Mouse (Mus musculus): ENCODE data around the gene Ubac2.

Gene Ubac2

DNA sequence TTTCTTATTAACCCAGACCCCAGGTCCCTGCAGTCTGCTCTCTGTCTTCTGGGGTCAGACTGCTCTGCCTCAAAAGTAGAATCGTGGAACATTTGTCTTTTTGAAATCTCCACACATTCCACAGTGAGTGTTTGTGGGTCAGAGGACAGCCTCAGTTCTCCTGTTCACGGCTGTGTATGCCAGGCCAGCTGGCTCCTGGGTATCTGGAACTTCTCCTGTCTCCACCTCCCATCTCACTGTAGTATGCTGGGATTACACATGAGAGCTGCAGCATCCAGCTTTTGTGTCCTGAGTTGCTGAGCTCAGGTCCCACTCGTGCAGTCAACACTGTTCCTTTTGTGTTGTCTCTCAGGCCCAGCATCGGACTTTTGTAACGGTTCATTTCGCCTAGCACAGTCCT is 46.5 kb downstream of the Ubac2 start:
- DNase-seq (ENCODE audit: low read depth, low spot score), result no peak

DNA sequence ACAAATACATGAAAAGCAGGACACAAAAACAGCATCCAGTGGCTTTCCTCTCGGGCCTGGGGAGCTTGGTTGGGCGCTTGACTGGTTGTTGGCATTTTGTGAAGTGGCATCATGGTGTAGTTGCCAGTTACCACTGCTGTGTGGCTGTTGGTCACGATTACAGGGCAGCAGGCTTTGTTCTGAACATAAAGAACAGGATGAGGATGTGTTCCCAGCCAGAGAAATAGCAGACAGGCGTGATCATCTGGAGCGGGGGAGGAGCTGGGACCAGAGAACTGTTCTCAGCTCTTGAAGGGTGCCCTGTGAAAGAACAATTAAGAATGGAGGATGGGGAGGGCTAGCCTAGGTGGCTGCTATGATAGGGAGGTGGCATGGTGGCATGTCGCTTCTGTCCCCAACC is 48.5 kb downstream of the Ubac2 start:
- no peak for DNase-seq (ENCODE audit: low read depth, low spot score)

DNA sequence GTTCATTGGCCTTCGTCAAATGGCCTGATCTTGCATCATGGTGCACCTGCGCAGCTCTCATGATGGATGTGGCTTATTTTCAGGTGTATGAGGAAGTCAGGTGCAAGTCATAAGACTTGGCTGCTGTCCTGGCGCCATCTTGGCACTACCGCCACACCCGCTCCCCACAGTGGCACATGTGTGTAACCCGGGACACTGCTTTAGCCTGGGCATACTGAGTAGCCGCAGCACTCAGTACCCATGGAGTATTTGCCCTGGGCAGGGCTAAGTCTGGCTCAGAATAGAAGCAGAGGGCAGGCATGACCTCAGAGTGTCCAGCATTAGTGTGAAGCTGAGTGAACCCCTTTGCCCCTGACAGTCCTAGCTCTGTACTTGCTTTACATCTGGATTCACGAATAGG is 49.0 kb downstream of the Ubac2 start:
- DNase-seq (ENCODE audit: low read depth, low spot score), result no peak

DNA sequence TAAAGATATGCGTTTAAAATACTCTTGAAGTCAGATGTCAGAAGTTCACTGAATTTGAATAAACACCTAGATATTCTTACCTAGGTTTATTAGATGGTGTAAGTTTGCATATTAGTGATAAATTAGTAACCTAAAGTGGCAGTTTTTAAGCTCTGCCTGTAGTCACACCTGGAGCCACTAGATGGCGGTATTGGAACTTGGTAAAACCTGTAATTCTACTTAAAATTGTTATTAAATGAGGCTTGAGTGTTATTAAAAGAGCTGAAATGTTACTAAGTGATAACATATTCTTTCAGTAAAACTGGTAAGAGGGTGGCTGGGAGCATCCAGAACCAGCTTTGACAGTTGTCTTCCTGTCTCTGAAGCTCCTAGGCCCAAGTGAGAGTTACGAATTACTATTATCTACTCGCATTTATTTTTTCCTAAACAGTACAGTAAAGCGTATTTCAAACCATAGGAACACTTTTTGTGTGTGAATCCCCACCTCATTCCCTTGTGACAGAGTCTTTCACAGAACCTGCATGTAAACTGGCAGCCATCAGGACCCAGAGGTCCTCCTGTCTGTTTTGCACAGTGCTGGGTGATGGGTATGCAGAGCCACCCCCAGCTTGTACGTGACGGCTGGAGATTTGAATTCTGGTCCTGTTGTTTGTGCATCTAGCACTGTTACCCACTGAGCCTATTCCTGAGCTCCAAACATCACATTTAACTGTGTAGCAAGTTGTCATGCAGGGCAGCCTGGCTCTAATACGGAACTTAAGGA is 50.1 kb downstream of the Ubac2 start:
- peak; percentile 82 for DNase-seq (ENCODE audit: low read depth, low spot score)

DNA sequence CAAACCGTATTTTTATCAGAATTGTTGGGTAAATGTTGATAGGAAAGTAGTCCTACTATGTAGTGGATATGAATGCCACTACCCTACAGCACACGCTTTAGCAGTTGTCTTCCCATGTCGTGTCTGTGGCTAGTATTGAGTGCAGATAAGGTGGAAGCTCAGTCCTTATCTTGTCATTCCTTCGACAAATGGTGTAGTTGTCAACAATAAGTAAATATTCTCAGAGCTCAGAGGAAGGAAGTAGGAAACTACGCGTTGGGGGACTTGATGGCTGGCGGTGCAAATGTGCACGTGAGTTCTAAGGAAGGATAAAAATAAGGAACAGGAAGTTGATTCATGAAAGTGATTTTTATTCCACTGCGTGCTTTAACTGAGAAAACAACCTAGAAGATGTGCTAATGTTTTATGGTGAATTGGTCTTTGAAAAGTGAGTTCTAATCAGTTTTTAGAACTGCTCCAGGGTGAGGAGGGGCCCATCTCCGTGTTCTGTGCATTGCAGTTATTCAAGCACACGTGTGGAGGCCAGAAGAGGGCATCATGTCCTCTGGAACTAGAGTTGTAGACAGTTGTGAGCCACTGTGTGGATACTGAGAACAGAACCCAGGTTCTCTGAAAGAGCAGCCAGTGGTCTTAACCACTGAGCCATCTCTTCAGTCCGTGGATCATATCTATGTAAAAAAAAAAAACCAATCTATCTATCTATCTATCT is 51.0 kb downstream of the Ubac2 start:
- DNase-seq (ENCODE audit: low read depth, low spot score), result no peak

DNA sequence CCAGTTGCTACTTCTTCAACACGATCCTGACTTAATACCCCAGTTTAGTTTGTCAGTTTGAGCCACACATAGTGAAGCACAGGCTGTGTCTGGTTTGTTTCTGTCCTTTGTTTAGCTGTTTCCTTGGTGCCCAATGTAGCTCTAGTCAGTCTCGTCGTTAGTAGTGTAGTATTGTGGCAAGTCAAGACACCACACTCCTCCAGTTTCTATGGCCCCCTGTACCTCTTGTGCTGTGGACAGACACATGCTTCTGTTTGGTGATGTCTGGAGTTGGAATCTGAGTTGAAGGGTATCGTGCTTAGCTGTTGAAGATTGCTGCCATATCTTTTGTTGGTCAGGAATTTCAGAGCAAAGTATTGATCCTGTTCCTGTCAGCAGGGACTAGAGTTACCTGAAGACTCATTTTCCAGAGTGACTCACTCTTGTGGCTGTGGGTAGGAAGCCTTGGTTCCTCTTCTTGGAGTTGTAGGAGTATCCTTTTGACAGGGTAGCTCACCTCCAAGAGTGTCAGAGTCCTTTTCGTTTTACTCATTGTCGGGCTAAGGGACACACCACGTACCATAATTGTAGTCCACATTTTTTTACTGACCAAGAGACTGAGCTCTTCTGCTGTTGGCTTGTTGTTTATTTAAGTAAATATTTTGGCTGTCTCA is 52.4 kb downstream of the Ubac2 start:
- no peak for DNase-seq (ENCODE audit: low read depth, low spot score)

DNA sequence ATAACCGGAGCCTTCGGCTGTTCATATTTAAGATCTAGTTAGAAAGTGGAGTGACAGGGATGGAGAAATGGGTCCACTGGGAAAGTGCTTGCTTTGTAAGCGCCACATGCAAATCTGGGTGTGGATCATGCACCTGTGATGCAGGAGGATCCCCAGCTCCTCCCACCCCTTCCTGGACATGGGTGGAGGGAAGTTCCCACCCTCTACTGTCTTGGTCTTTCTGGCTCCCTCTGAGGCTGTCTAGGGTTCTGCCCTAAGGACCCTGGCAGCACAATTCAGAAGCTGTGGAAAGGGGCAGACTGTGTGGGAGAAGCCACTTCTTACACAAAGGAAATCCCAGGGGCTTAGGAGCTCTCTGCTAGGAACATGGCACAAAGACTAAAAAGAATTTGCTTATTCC is 53.2 kb downstream of the Ubac2 start:
- DNase-seq (ENCODE audit: low read depth, low spot score), result no peak

DNA sequence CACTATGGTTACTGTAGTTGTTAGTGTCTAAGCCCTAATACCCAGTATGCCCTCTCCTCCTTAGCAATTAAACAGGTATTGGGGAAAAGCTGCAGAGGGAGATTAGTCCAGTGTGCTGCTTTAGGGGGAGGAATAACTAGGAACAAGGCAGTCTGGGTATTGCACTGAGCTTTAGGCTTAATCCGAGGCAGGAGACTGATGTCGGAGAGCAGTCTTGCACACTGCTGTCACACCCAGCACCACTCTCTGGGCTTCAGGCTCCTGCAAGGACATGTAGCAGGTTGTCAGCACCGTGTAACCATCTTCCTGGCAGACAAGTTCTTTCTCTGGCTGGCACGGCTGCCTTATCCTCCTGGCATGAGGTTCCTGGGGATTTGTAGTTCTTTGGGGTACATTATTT is 53.8 kb downstream of the Ubac2 start:
- DNase-seq (ENCODE audit: low read depth, low spot score), result no peak

DNA sequence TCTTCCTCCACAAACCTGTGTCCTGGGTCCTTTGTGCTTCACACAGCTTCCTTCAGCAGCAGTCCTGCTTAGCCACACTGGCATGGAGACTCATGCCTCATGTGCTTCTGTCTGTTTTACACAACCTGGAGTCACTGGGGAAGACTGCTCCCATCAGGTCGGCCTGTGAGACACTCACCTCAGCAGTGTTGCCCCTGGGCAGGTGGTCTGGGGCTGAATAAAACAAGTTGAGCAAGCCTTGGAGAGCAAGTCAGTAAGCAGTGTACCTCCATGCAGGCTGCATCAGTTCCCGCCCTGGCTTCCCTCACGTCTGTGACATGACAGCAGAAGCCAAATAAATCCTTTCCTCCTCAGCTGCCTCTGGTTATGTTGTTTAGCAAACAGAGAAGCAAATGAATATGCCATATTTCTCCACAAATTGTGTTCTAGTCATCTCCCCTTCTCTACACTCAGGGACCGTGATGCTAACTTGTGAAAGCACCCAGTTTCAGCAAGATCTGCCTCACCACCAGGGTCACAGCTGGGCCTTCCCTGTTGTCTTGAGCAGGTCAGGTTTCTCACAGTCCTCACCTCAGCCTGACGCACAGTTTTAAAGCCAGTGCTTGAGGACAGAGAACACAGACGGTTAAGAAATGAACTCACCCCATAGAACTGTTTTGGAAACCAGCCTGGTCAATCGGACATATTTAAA is 55.6 kb downstream of the Ubac2 start:
- no peak for DNase-seq (ENCODE audit: low read depth, low spot score)

DNA sequence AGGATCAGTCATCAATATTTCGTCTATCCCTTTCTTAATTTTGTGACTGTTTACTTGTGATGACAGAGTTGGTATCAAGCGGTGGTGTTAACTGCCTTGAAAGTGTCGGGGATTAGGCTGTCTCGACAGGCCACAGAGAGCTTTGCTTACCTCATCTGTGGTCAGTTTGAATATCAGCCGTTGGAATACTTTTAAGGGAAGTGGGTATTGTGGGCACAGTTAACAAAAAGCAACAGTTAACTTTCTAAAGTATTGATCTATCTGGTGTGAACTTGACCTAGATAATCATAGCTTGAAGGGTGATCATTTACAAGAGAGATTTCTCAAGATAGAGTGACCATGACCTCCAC is 56.2 kb downstream of the Ubac2 start:
- no peak for DNase-seq (ENCODE audit: low read depth, low spot score)

DNA sequence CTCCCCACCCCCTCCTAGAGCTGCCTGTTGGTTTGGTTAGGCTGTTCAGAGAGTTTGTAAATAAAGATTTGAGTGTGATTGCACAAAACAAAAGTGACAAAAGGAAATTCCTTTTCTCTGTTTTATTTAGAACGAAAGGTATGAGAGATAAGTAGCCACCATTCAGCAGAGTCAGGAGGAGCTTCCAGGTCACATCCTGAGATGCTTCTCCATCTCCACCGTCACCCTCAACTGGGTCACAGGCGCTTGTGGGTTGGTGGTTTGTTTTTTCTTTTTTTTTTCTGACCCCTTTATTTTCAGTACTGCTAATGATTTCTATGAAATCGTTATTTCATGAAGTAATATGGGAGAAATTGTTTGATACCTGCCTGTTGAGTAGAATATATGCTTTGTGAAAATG is 57.9 kb downstream of the Ubac2 start:
- DNase-seq (ENCODE audit: low read depth, low spot score), result no peak

DNA sequence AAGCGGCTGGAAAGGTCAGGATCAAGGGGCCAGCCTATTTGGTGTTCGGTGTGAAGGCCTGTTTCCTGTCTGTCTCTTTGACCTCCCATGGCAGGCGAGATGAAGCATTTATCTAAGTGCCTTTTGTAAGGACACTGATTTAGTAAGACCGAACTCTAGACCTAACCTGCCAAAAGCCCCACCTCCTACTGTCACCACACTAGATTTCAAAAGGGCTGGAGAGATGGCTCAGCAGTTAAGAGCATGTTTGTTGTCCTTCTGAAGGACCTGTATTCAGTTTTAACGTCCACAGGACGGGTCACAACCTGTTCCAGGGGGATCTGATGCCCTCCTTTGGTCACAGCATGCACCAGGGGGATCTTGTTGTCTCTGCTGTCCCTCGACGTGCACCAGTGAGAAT is 58.4 kb downstream of the Ubac2 start:
- DNase-seq (ENCODE audit: low read depth, low spot score), result no peak

DNA sequence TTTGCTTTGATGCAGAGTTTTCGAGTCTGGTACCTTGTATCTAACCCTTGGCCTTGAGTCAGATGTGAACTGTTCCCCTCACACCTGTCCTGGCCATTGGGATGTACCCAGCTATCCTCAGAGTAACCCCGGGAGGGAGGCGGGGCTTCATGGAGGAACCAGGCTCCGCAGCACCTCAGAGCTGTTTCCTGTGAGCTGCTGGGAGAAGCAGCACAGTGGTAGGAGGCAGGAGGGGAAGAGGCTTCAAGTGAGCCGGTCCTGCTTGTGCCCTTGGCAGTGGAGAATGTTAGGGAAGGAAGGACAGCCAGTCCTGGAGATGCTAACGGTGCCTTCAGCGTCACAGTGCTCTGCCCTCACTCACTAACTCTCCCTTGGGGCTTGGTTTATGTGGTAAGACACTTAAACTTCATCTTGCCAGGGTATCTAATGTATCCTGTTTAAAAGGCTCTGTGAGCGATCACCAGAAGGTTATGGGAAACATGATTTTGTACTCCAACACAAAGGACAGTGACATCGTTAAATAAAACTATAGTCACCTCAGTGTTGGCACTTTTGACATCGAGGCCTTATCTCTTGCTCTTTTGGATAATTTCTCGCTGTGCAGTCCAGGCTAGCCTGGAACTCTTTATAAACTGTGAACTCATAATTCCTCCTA is 59.3 kb downstream of the Ubac2 start:
- DNase-seq (ENCODE audit: low read depth, low spot score), result no peak

DNA sequence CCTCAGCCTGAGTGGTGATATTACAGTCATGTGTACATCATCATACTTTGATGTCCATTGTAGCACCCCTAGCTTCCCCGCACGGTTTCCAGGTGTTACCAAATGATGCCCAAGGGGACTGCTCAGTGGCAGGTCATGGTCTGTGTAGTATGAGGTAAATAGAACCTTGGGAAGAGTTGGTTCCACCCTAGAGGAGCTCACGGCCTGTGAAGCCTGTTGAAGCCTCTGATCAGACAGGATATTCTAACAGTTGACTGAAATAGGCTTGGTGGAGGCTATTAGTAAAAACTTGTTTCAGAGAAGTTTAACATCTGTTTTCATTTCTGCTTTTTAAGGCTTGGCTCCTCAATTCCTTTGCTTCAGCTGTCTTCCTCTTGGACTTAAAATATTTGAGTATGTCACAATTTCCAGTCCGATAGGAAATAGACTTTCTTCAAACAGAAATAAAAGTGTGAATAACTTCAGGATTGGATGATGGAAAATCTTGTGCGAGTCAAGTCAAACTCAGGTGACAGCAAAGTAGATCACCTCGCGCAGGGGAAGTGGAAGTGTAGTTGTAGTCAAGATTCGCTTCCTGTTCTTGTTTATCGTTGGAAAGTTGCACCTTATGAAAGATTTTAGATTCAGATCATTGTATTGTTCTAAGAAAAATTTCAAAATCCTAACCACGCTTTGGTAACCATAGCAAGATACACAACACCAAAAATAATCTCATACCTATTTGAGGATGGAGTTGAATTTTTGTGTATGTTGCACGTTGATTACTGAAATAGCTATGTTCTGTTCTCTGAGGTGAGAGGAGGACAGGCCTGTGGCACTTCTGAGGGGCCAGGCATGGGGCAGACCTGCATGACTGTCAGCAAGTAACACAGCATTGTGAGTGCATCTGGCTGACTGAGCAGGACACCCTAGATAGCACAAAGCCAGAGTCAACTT is 60.1 kb downstream of the Ubac2 start:
- DNase-seq (ENCODE audit: low read depth, low spot score), result no peak

DNA sequence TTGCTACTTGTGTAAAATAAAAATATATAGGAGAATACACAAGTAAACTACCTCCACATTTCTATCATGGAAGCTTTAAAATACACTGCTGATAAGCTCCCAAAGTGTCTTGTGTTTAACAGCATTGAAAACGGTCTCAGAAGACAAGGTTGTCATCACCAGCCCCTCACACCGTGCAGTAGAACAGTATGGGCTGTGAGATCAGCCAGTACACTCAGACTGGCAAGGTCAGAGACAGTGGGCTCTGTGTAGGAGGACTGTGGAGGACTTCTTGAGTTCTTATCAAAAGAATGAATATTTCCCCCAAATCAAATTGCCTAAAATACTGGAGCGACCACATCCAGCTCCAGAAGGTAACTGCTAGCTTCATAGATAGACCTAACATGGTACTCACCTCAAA is 61.2 kb downstream of the Ubac2 start:
- DNase-seq (ENCODE audit: low read depth, low spot score), result no peak

DNA sequence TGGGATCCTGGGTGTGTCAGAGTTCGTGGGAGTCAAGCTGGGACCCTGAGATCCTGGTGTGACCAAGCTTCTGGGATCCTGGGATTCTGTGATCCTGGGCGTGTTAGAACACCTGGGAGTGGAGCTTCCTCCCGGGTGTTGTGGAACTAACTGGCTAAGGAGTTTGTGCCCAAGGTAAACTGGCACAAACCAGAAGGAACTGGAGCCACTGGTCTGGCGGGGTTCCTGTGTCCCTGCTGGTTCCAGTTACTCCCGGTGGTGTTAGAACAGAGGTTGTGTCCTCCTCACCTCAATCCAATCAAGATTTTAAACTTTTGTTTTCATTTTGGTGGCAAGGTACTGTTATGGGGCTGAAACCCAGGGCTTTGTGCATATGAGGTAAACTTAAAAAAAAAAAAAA is 67.7 kb downstream of the Ubac2 start:
- no peak for DNase-seq (ENCODE audit: low read depth, low spot score)

DNA sequence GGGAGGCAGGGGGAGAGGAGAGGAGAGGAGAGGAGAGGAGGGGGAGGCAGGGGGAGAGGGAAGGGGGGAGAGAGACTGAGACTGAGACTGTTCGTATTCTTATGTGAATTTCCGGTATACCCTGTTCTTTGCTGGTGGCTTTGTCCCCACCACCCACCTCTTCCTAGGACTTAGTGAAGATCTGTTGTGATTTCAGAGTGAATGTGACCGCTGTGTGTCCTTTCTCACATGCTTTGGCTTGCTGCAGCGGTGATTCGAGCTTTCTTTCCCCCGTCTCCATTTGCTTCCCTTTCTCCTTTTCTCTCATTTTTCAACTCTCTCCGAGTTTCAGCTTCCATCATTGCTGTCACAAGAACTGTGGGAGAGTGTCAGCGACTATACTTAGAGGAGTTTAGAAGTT is 68.3 kb downstream of the Ubac2 start:
- no peak for DNase-seq (ENCODE audit: low read depth, low spot score)

DNA sequence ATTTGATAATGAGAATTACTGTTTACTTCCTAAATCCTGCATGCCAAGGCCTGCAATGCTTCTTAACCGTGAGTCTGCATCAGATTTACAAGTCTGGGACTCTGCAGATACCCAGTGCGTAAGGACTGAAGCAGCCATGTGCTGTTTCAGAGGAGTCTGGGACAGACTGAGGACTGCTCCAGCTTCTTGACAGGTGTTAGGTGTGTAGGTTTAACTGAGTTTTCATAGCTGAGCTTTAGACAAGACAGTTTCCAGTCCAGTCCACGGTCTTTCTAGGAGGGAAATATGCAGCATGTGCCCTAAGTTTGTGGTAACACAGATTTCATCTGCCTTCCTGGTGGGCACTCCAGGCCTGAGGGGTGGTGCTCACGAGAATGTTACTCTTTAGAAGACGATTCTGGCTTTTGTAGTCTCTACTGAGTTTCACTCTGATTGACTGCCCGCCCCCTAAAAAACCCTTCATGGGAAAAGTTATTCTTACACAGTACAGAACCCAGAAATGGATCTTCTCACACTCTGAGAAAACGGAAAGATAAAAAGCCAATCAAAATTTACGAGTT is 68.9 kb downstream of the Ubac2 start:
- DNase-seq (ENCODE audit: low read depth, low spot score), result no peak

DNA sequence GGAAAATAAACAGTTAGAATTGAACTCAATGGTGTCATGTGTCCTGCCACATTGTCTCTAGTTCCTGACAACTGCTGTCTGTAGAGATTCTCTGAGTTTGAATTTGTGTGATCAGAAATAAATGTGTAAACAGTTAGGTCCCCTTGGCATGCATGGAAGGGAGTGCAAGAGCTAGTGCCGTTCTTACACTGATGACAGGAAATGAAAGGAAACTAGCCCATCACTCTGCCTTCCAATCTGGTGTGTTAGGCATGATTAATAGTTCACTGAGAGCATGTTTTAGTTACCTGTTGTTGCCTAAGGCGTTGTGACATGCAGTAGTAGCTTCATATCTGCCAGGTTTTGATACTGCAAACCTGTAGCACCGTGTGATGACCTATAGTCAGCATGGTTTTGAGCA is 69.5 kb downstream of the Ubac2 start:
- DNase-seq (ENCODE audit: low read depth, low spot score), result no peak

DNA sequence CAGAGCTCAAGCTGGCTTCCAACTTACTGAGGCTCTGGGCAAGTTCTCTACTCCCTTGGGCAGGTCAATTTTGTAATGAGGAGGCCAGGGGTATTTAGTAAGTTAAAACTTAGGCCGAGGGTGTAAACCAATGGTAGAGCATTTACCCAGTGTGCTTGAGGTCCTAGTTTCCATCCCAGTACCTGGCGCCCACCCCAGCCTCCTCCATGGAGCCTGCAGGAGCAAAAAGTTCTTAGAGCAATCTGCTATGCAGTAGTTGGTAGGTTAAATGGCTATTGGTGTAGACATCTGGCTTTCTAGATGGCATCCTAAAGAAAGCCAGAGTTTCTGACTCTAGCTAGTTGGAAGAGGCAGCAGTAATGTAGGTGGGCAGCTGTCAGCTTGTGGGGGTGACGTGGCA is 71.0 kb downstream of the Ubac2 start:
- peak; percentile 48 for DNase-seq (ENCODE audit: low read depth, low spot score)

DNA sequence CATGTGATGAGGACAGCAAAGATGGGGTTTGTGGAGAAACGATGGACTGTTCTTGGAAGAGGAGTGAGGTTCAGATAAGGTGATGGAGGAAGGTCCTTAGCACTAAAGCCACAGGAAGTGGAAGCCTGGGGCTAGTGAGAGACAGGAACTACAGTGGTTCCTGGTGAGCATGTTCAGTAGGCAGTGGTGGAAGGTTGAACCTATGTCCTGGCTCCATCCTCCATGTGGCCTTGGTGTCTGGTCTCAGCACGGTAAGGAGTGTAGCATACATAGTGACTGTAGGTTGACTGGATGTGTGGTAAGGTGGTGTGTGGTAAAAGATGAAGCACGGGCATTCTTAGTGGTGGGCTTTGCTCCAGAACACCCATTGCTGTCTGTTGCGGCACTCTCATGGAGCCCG is 71.5 kb downstream of the Ubac2 start:
- DNase-seq (ENCODE audit: low read depth, low spot score), result no peak

All from brain, adult 2 months (tissue).